Mouse (Mus musculus) heart, embryonic 10.5 days (tissue): Measurements from ENCODE around the gene Trabd. TPM values are rescaled to one million over a fixed set of nuclear protein-coding genes. Genes with fewer than 3 reads are reported as not detected.

Source experiments
- DNase-seq: peaks from one replicate; pipeline ENCODE4 v3.0.0-alpha.2; 2017; ENCODE audit warnings: low spot score
- H3K27ac ChIP-seq: fragments of 300-500 bp; sonication (generic); 2 replicates; pipeline ENCODE4 v1.5.1; 2016; ENCODE audit warnings: mild to moderate bottlenecking
- H3K27me3 ChIP-seq: fragments of 300-500 bp; sonication (generic); 2 replicates; pipeline ENCODE4 v1.6.1; 2016; ENCODE audit warnings: mild to moderate bottlenecking; ENCODE audit not compliant: poor library complexity, insufficient read depth, severe bottlenecking
- H3K36me3 ChIP-seq: fragments of 300-500 bp; sonication (generic); 2 replicates; pipeline ENCODE4 v1.6.1; 2016; ENCODE audit warnings: mild to moderate bottlenecking, moderate library complexity
- H3K4me1 ChIP-seq: fragments of 300-500 bp; sonication (generic); 2 replicates; pipeline ENCODE4 v1.6.1; 2016; ENCODE audit warnings: mild to moderate bottlenecking
- H3K4me3 ChIP-seq: fragments of 300-500 bp; sonication (generic); 2 replicates; pipeline ENCODE4 v1.5.1; 2016; ENCODE audit warnings: mild to moderate bottlenecking, moderate library complexity
- H3K9me3 ChIP-seq: fragments of 300-500 bp; sonication (generic); 2 replicates; pipeline ENCODE4 v1.6.1; 2016; ENCODE audit warnings: mild to moderate bottlenecking, moderate library complexity
- WGBS: fragments of 180-500 bp; shearing (Covaris S2); methylation state at CpG from one replicate; pipeline ENCODE4 v1.1.7; 2016; 5-methylcytosine and 5-hydroxymethylcytosine counted together
- polyA plus RNA-seq: library from polyadenylated mRNA; unstranded; fragments of >200 nt; fragmentation: Nextera tagmentation; extraction: Ambion mirVana; gene quantifications from 2 replicates; pipeline ENCODE4 v1.2.1, GENCODE M21; 2016

Trabd gene
- polyA plus RNA-seq, 1 experiment from 2014 or later = 63.0 TPM

- Histone ChIP-seq H3K4me1 (peaks cover 23% of the 10 kb centered on the region), H3K27me3 (no peaks in the 10 kb centered on the region), H3K9me3 (no peaks in the 10 kb centered on the region), H3K36me3 (peaks cover 60% of the 10 kb centered on the region), H3K4me3 (no peak overlapping the region), H3K27ac (no peak overlapping the region)
- no peak for DNase-seq
These were observed 43.1 kb downstream of the Trabd start for GRCm38 (mm10) chr15:89118007-89118406.

DNA sequence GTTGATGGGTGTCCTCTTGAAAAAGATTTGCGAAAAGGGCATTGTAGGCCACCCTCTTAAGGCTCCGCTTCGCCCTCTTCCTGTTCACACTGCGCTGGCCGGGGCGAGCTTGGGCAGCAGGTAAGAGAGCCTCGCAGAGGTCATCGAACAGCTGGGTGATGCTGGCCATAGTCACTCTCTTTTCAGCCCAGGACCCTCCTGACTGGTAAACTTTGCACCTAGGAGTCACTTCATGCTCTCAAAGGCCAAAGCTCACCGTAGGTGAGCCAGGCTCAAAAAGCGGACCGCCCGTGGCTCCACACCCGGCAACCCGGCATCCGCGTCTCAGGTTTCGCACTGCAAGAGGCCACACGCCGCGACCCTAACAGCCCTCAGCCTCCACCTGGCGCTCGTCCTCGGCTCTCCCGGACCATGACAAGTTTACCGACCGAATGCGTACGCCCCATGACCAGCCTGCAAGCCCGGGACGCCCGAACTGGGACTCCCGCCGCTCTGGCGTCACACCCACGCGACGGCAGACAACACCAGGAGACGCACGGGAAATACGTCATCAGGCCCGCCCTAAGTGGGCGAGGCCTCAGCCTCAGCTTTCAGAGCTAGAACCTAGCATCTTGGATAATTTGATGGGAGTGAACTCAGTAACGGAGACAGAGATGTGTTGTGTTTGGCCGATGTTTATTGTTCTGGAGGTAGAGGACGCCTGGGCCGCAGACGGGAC is 47.9 kb downstream of the Trabd start, which contains the start of gene Tubgcp6:
Gene Tubgcp6, minus strand, starts transcription at position 464 of the 718 bp plus-strand sequence.
- Histone ChIP-seq H3K9me3 (no peaks in the 10 kb centered on the region), H3K36me3 (peaks cover 37% of the 10 kb centered on the region), H3K4me1 (peaks cover 40% of the 10 kb centered on the region), H3K27me3 (no peaks in the 10 kb centered on the region), H3K27ac (peak within 1 kb of the TSS; percentile 92), H3K4me3 (peak within 1 kb of the TSS; percentile 89)
- under 1% methylated on average over 47 of the region's 47 CpGs for WGBS
- peak; percentile 97 for DNase-seq

GRCm38 (mm10) chr15:89123595-89123994 is 48.7 kb downstream of the Trabd start:
- H3K27ac ChIP-seq = peak overlapping the region; percentile 92
- peak overlapping the region; percentile 89 for H3K4me3 ChIP-seq
- no peaks in the 10 kb centered on the region for H3K9me3 ChIP-seq
- peaks cover 30% of the 10 kb centered on the region for H3K36me3 ChIP-seq
- DNase-seq = no peak
- H3K27me3 ChIP-seq = no peaks in the 10 kb centered on the region
- peaks cover 45% of the 10 kb centered on the region for H3K4me1 ChIP-seq
- WGBS = 32% methylated on average over 11 of the region's 11 CpGs

DNA sequence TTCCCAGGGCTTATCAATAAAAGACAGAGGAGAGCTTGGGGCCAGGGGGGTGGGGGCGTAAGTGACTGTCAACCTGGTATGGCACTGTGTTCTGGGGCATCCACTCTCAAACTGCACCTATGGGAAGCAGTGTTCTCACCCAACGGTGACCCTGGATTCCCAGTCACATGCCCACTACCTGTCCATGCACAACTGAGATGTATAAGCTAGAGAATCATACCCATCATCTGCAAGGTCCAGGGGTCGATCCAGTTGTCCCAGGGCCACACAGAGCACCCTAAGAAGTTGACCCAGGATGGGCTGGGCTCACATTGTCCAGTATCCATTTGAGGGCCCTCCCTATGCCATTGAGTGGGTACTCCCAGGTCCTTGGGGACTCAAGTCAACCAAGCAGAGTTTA is 49.4 kb downstream of the Trabd start:
- Histone ChIP-seq H3K36me3 (peaks cover 25% of the 10 kb centered on the region), H3K4me1 (peaks cover 50% of the 10 kb centered on the region), H3K9me3 (no peaks in the 10 kb centered on the region), H3K27ac (no peak overlapping the region), H3K4me3 (no peak overlapping the region), H3K27me3 (no peaks in the 10 kb centered on the region)
- DNase-seq = no peak
- 87% methylated on average over 3 of the region's 3 CpGs for WGBS

DNA sequence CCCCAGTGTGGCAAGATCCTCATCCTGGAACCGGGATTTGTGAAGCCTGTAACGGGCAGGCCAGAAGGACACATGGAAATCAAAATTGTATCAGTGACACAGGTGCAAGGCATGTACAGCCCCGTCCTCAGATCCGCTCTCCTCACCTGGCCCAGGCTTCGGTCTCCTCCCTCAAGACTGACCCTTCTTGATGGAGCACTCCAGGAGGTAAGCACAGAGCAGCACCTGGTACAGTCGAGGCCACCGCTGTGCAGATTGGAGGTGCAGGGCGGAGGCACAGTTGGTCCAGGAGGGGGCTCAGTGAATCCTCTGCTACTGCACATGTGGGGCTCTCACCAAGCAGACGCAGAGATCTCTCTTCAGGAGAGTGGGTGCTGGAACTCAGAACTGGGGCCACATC is 50.4 kb downstream of the Trabd start:
- Histone ChIP-seq H3K36me3 (peaks cover 19% of the 10 kb centered on the region), H3K4me1 (peaks cover 46% of the 10 kb centered on the region), H3K27ac (no peak overlapping the region), H3K4me3 (no peak overlapping the region), H3K9me3 (no peaks in the 10 kb centered on the region), H3K27me3 (no peaks in the 10 kb centered on the region)
- DNase-seq = no peak
- WGBS = 91% methylated on average over 9 of the region's 9 CpGs

- Histone ChIP-seq H3K27me3 (no peaks in the 10 kb centered on the region), H3K27ac (no peak overlapping the region), H3K36me3 (peaks cover 28% of the 10 kb centered on the region), H3K9me3 (no peaks in the 10 kb centered on the region), H3K4me3 (no peak overlapping the region), H3K4me1 (peaks cover 35% of the 10 kb centered on the region)
- 87% methylated on average over 8 of the region's 8 CpGs for WGBS
- DNase-seq = no peak
These were observed 51.7 kb downstream of the Trabd start for GRCm38 (mm10) chr15:89126622-89127021.

DNA sequence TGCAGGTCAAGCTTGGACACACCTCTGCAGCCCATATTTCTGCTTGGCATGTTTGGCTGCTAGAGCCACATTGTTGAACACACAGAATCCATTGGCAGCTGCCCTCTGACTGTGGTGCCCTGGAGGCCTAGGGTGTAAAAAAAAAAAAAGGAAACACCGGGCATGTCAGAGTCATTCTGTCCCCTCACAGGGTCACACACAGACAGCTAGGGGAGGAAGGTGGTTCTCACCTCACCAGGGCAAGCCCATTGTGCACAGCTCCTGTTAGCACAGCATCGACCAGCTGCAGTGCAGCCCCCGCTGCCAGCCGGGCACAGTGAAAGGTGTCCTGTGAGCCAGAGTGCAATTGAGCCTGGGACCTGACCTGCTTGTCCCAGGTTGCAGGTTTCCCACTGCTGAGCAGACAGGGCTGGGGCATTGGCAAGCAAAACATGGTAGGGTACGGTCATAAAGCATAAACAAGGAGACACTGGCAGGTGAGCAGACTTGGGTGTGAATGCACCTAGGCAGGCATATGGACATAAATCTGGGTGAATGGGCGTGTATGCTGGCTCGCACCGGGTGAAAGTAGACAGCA is 52.5 kb downstream of the Trabd start:
- no peak for DNase-seq
- H3K36me3 ChIP-seq = peaks cover 35% of the 10 kb centered on the region
- peak overlapping the region; percentile 76 for H3K4me3 ChIP-seq
- no peaks in the 10 kb centered on the region for H3K9me3 ChIP-seq
- peaks cover 27% of the 10 kb centered on the region for H3K4me1 ChIP-seq
- 81% methylated on average over 8 of the region's 8 CpGs for WGBS
- peak overlapping the region; percentile 92; the same call in 1 of the 2 replicates for H3K27ac ChIP-seq
- H3K27me3 ChIP-seq = no peaks in the 10 kb centered on the region

- no peaks in the 10 kb centered on the region for H3K9me3 ChIP-seq
- DNase-seq = peak; percentile 93
- H3K4me1 ChIP-seq = peaks cover 22% of the 10 kb centered on the region
- peak within 1 kb of the TSS; percentile 92 for H3K27ac ChIP-seq
- H3K27me3 ChIP-seq = no peaks in the 10 kb centered on the region
- 4% methylated on average over 36 of the region's 36 CpGs for WGBS
- H3K4me3 ChIP-seq = peak within 1 kb of the TSS; percentile 76
- H3K36me3 ChIP-seq = peaks cover 43% of the 10 kb centered on the region
These were observed 53.7 kb downstream of the Trabd start, which contains the start of gene Hdac10 for GRCm38 (mm10) chr15:89128382-89129350. Hdac10 (minus strand) TSS chr15:89128700.

GRCm38 (mm10) chr15:89130245-89130644 is 55.3 kb downstream of the Trabd start:
- peaks cover 43% of the 10 kb centered on the region for H3K36me3 ChIP-seq

DNA sequence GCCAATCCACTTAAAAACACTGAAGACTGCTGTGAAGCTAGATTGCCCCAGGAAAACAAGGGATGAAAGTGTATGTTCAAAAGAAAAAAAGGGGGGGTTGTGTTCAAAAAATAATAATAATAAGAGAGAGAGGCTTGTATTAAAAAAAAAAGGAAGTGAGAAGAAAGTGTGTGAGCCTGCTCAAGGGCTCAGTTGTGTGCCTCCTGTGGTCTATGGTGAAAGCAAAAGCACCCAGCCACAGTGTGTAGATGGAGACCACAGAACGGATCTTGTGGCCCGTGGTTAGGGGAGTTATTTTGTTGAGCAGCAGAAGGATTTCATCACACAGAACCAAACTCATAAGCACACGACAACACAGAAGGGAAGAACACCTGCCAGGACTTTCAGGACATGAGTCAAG is 56.4 kb downstream of the Trabd start:
- Histone ChIP-seq H3K27ac (no peak overlapping the region), H3K4me1 (peaks cover 16% of the 10 kb centered on the region), H3K36me3 (peaks cover 40% of the 10 kb centered on the region), H3K4me3 (no peak overlapping the region), H3K27me3 (no peaks in the 10 kb centered on the region), H3K9me3 (no peaks in the 10 kb centered on the region)
- no peak for DNase-seq
- 81% methylated on average over 3 of the region's 3 CpGs for whole genome bisulfite sequencing

More at GRCm38 (mm10) chr15:89130245-89130644, 55.3 kb downstream of the Trabd start:
- Histone ChIP-seq H3K27me3 (no peaks in the 10 kb centered on the region), H3K9me3 (no peaks in the 10 kb centered on the region), H3K4me1 (peaks cover 16% of the 10 kb centered on the region), H3K27ac (no peak overlapping the region), H3K4me3 (no peak overlapping the region)
- no peak for DNase-seq
